Mouse (Mus musculus): ENCODE data around the gene Nav2. TPM values are rescaled to one million over a fixed set of nuclear protein-coding genes. Genes with fewer than 3 reads are reported as not detected.

Gene Nav2
- total and polyA plus RNA-seq, 3 experiments = 1.0 TPM; not detected in 2

DNA sequence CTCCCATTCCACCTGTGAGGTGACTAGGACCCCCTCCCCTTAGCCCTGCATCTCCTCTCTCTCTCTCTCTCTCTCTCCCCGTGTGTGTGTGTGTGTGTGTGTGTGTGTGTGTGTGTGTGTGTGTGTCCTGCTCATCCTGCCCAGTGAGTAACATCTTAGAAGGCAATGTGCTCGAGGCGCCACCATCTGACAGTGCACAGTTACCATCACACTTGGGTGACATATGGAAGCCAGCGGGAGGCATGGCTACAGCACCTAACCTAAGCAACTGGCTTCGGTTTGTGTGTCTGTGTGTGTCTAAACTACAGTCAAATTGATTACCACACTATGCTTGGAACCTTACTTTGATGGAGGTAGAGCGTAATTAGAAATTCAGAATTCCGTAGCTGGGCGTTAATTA, 366.2 kb downstream of the Nav2 start:
- ATAC-seq (ENCODE audit: extremely low read depth, insufficient number of reproducible peaks, low FRiP score, poor library complexity, severe bottlenecking) (no peak), DNase-seq (ENCODE audit: low spot score) (no peak)
- peaks cover 79% of the 10 kb centered on the region for H3K9me3 ChIP-seq (replicated peaks)
- H3K4me1 ChIP-seq (ENCODE audit: insufficient read depth, low read depth, low read length) = no peaks in the 10 kb centered on the region
- H3K27me3 ChIP-seq (ENCODE audit: insufficient read depth, low read length) = no peaks in the 10 kb centered on the region
- no peak overlapping the region for H3K4me3 ChIP-seq (ENCODE audit: low read depth, low read length)
- no peak for TF ChIP-seq POLR2AphosphoS5 (IDR thresholded peaks at IDR 0.05; ENCODE audit: insufficient replicate concordance, low read depth, low read length)
- no peaks in the 10 kb centered on the region for H3K36me3 ChIP-seq (replicated peaks)

- DNase-seq (ENCODE audit: low spot score) = no peak
- Histone ChIP-seq H3K36me3 (replicated peaks) (no peaks in the 10 kb centered on the region), H3K27me3 (ENCODE audit: insufficient read depth, low read length) (no peaks in the 10 kb centered on the region), H3K4me3 (ENCODE audit: low read depth, low read length) (no peak overlapping the region; the same call in 1 of the 2 replicates), H3K4me1 (ENCODE audit: insufficient read depth, low read depth, low read length) (no peaks in the 10 kb centered on the region), H3K9me3 (replicated peaks) (peaks cover 84% of the 10 kb centered on the region)
- no peak for ATAC-seq (ENCODE audit: extremely low read depth, insufficient number of reproducible peaks, low FRiP score, poor library complexity, severe bottlenecking)
- TF ChIP-seq TAL1 (conservative IDR thresholded peaks at IDR 0.05; ENCODE audit: low read depth, low read length) (no peak), POLR2AphosphoS5 (IDR thresholded peaks at IDR 0.05; ENCODE audit: insufficient replicate concordance, low read depth, low read length) (no peak), CTCF (IDR thresholded peaks at IDR 0.05; ENCODE audit: low read depth, low read length) (no peak), GATA1 (IDR thresholded peaks at IDR 0.05; ENCODE audit: borderline replicate concordance, low read length) (no peak), GATA2 (IDR thresholded peaks at IDR 0.05; ENCODE audit: borderline replicate concordance, low read depth, low read length) (no peak)
These were observed 367.6 kb downstream of the Nav2 start for GRCm38 (mm10) chr7:49276163-49276562.

DNA sequence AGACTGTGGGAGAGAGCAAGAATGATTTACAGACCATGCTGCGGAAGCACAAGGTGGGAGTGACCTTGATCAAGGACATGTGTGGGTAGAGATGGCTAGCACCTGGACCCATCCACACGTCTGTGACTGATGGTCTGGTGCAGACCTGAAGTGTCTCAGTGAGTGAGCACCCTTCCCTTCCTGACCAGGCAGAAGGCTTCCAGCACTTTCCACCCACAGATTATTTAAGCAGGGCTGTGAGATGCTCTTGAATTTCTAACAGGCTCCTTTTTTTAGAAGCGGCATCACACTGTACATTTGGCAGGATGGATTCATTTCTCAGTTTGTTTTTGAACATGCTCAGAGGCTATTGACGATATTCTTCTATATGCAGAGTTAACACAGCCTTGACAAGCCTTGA, 369.2 kb downstream of the Nav2 start:
- no peak for DNase-seq (ENCODE audit: low spot score)
- TF ChIP-seq POLR2AphosphoS5 (IDR thresholded peaks at IDR 0.05; ENCODE audit: insufficient replicate concordance, low read depth, low read length) (no peak), TAL1 (conservative IDR thresholded peaks at IDR 0.05; ENCODE audit: low read depth, low read length) (no peak), GATA1 (IDR thresholded peaks at IDR 0.05; ENCODE audit: borderline replicate concordance, low read length) (no peak), CTCF (IDR thresholded peaks at IDR 0.05; ENCODE audit: low read depth, low read length) (no peak), GATA2 (IDR thresholded peaks at IDR 0.05; ENCODE audit: borderline replicate concordance, low read depth, low read length) (no peak)
- no peak for ATAC-seq (ENCODE audit: extremely low read depth, insufficient number of reproducible peaks, low FRiP score, poor library complexity, severe bottlenecking)

DNA sequence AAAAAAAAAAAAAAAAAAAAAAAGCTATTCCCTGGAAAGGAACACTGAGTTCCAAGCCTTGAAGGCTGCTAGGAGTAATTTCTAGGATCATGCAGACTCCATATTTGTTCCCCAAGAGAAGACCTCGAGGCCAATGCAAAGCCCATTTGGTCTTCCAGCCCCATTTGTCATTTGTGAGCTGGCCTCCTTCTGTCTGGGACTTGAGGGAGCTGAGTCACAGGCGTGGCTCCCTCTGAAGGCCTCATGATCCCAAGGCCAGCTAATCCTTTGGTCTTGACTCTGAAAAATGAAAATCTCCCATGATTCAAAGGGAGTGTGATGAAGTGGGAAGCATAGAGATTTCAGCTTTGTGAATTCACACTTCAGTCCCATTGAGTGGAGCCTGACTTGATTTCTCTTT, 370.0 kb downstream of the Nav2 start:
- no peaks in the 10 kb centered on the region for H3K4me1 ChIP-seq (ENCODE audit: insufficient read depth, low read depth, low read length)
- no peaks in the 10 kb centered on the region for H3K36me3 ChIP-seq (replicated peaks)
- no peaks in the 10 kb centered on the region for H3K27me3 ChIP-seq (ENCODE audit: insufficient read depth, low read length)
- H3K9me3 ChIP-seq (replicated peaks) = peaks cover 80% of the 10 kb centered on the region
- no peak overlapping the region for H3K4me3 ChIP-seq (ENCODE audit: low read depth, low read length)
- TF ChIP-seq GATA1 (IDR thresholded peaks at IDR 0.05; ENCODE audit: borderline replicate concordance, low read length) = no peak
- TF ChIP-seq GATA2 (IDR thresholded peaks at IDR 0.05; ENCODE audit: borderline replicate concordance, low read depth, low read length) = no peak
- no peak for TF ChIP-seq TAL1 (conservative IDR thresholded peaks at IDR 0.05; ENCODE audit: low read depth, low read length)
- no peak for TF ChIP-seq CTCF (IDR thresholded peaks at IDR 0.05; ENCODE audit: low read depth, low read length)
- no peak for TF ChIP-seq POLR2AphosphoS5 (IDR thresholded peaks at IDR 0.05; ENCODE audit: insufficient replicate concordance, low read depth, low read length)
- DNase-seq (ENCODE audit: low spot score) = no peak
- ATAC-seq (ENCODE audit: extremely low read depth, insufficient number of reproducible peaks, low FRiP score, poor library complexity, severe bottlenecking) = no peak

More for the DNA sequence above, 369.2 kb downstream of the Nav2 start:
- Histone ChIP-seq H3K36me3 (replicated peaks) (no peaks in the 10 kb centered on the region), H3K9me3 (replicated peaks) (peaks cover 81% of the 10 kb centered on the region), H3K4me1 (ENCODE audit: insufficient read depth, low read depth, low read length) (no peaks in the 10 kb centered on the region), H3K27me3 (ENCODE audit: insufficient read depth, low read length) (no peaks in the 10 kb centered on the region), H3K4me3 (ENCODE audit: low read depth, low read length) (no peak overlapping the region)

- H3K9me3 ChIP-seq (replicated peaks) = peaks cover 85% of the 10 kb centered on the region
- ATAC-seq (ENCODE audit: extremely low read depth, insufficient number of reproducible peaks, low FRiP score, poor library complexity, severe bottlenecking) (no peak), DNase-seq (ENCODE audit: low spot score) (no peak)
- H3K27me3 ChIP-seq (ENCODE audit: insufficient read depth, low read length) = no peaks in the 10 kb centered on the region
- TF ChIP-seq TAL1 (conservative IDR thresholded peaks at IDR 0.05; ENCODE audit: low read depth, low read length) = no peak
- H3K36me3 ChIP-seq (replicated peaks) = no peaks in the 10 kb centered on the region
- H3K4me1 ChIP-seq (ENCODE audit: insufficient read depth, low read depth, low read length) = no peaks in the 10 kb centered on the region; the same call in 1 of the 2 replicates
- H3K4me3 ChIP-seq (ENCODE audit: low read depth, low read length) = no peak overlapping the region
These were observed 371.9 kb downstream of the Nav2 start for GRCm38 (mm10) chr7:49280427-49280826.

DNA sequence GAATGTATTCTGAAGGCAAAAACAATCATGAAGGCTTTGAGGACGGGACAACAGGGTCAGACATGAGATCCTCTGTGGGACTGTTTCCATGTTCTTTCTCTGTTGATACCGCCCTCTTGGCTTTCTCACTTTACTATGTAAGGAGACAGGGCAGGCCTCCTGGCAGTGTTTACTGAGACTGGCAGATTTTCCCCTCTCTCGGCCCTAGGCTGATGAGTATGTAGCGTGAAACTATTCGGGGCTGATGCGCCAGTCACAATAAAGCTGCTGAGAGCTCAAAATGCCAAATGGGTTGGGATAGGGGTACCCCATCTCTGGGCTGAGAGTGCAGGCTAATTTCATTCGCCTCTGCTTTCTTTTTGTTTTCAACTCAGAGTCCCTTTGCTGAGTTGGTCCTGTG, 373.9 kb downstream of the Nav2 start:
- Histone ChIP-seq H3K27me3 (ENCODE audit: insufficient read depth, low read length) (no peaks in the 10 kb centered on the region), H3K36me3 (replicated peaks) (no peaks in the 10 kb centered on the region), H3K9me3 (replicated peaks) (peaks cover 84% of the 10 kb centered on the region), H3K4me3 (ENCODE audit: low read depth, low read length) (no peak overlapping the region), H3K4me1 (ENCODE audit: insufficient read depth, low read depth, low read length) (no peaks in the 10 kb centered on the region; the same call in 1 of the 2 replicates)
- ATAC-seq (ENCODE audit: extremely low read depth, insufficient number of reproducible peaks, low FRiP score, poor library complexity, severe bottlenecking) = no peak
- no peak for TF ChIP-seq POLR2AphosphoS5 (IDR thresholded peaks at IDR 0.05; ENCODE audit: insufficient replicate concordance, low read depth, low read length)
- TF ChIP-seq GATA2 (IDR thresholded peaks at IDR 0.05; ENCODE audit: borderline replicate concordance, low read depth, low read length) = no peak
- no peak for TF ChIP-seq CTCF (IDR thresholded peaks at IDR 0.05; ENCODE audit: low read depth, low read length)
- no peak for TF ChIP-seq GATA1 (IDR thresholded peaks at IDR 0.05; ENCODE audit: borderline replicate concordance, low read length)
- no peak for TF ChIP-seq TAL1 (conservative IDR thresholded peaks at IDR 0.05; ENCODE audit: low read depth, low read length)
- no peak for DNase-seq (ENCODE audit: low spot score)
